Mouse (Mus musculus) thymus, adult 2 months (tissue): ENCODE results near the gene Wdr95. TPM values are rescaled to one million over a fixed set of nuclear protein-coding genes. Genes with fewer than 3 reads are reported as not detected.

Experiments used
- DNase-seq: peaks from one replicate; pipeline ENCODE4 v3.0.0; 2021
- H3K27ac ChIP-seq: fragments of 200-500 bp; 2 replicates; pipeline ENCODE4 v1.5.1; 2012; ENCODE audit warnings: low read length, control low read depth; ENCODE audit not compliant: control insufficient read depth, insufficient read depth
- H3K27me3 ChIP-seq: fragments of 200-500 bp; 2 replicates; pipeline ENCODE4 v1.6.1; 2012; ENCODE audit warnings: mild to moderate bottlenecking, low read length, moderate library complexity, mixed read lengths; ENCODE audit not compliant: control insufficient read depth, insufficient read depth
- H3K36me3 ChIP-seq: fragments of 200-500 bp; 2 replicates; pipeline ENCODE4 v1.6.1; 2012; ENCODE audit warnings: mild to moderate bottlenecking, low read length, moderate library complexity; ENCODE audit not compliant: control insufficient read depth, insufficient read depth
- H3K4me1 ChIP-seq: fragments of 200-500 bp; replicated peaks from 2 replicates; pipeline ENCODE4 v1.6.1; 2012; ENCODE audit warnings: low read length; ENCODE audit not compliant: control insufficient read depth, insufficient read depth
- H3K4me3 ChIP-seq: fragments of 200-500 bp; 2 replicates; pipeline ENCODE4 v1.5.1; 2012; ENCODE audit warnings: mild to moderate bottlenecking, low read length, control low read depth, moderate library complexity; ENCODE audit not compliant: control insufficient read depth, insufficient read depth
- CTCF ChIP-seq: fragments of 200-500 bp; IDR thresholded peaks from 2 replicates; pipeline ENCODE4 v1.5.1; 2012; ENCODE audit warnings: mild to moderate bottlenecking, control low read depth, low read length, moderate library complexity, borderline replicate concordance; ENCODE audit not compliant: control insufficient read depth, poor library complexity, insufficient read depth; ENCODE audit errors: extremely low read depth
- POLR2A ChIP-seq: fragments of 200-500 bp; IDR thresholded peaks from 2 replicates; pipeline ENCODE4 v1.6.1; 2012; ENCODE audit warnings: mild to moderate bottlenecking, low read length, control low read depth, moderate library complexity; ENCODE audit not compliant: control insufficient read depth, poor library complexity, insufficient read depth; ENCODE audit errors: extremely low read depth
- WGBS: fragments of 180-500 bp; shearing (Covaris S2); methylation state at CpG from one replicate; pipeline ENCODE4 v1.1.7; 2018; 5-methylcytosine and 5-hydroxymethylcytosine counted together
- polyA plus RNA-seq: library from polyadenylated mRNA; depleted of rRNA; stranded (reverse); fragments of >200 nt; gene quantifications from 2 replicates; pipeline ENCODE4 v1.2.3, GENCODE M21; 2012

Wdr95 gene
- polyA plus RNA-seq, 1 experiment, result 0.31 TPM

DNA sequence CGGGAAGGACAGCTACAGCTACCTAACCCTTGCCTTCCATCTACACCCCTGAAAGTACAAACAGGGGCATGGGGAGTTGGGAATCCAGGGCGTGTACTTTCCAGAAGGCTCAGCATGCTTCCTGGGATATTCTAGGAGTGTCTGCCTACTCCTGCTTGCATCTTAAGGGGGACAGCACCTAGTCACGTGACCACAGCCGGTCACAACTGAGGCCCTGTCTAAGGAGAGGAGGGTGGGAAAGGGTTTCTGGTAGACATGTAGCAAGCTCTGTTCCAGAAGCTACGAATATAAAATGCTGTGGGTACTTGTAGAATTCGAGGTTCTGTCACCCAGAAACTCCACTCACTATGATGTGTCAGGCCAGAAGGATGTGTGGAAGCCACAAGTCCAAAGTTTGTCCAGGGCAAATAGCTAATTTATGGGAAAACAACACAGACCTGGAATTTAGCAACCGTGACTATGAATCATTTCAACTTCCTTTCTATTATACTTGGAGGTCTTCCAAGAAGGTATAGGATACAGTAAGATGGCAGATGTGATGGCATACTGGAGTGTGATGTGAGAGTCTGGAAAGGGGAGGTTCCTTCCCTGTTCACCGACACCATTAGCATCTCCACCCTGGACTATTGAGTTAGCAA, 78.7 kb downstream of the Wdr95 start:
- Histone ChIP-seq H3K27me3 (no peaks in the 10 kb centered on the region), H3K4me3 (no peak overlapping the region), H3K36me3 (no peaks in the 10 kb centered on the region), H3K27ac (no peak overlapping the region), H3K4me1 (no peaks in the 10 kb centered on the region)
- TF ChIP-seq POLR2A (no peak), CTCF (no peak)
- no peak for DNase-seq
- WGBS, result 86% methylated on average over 8 of the region's 8 CpGs

DNA sequence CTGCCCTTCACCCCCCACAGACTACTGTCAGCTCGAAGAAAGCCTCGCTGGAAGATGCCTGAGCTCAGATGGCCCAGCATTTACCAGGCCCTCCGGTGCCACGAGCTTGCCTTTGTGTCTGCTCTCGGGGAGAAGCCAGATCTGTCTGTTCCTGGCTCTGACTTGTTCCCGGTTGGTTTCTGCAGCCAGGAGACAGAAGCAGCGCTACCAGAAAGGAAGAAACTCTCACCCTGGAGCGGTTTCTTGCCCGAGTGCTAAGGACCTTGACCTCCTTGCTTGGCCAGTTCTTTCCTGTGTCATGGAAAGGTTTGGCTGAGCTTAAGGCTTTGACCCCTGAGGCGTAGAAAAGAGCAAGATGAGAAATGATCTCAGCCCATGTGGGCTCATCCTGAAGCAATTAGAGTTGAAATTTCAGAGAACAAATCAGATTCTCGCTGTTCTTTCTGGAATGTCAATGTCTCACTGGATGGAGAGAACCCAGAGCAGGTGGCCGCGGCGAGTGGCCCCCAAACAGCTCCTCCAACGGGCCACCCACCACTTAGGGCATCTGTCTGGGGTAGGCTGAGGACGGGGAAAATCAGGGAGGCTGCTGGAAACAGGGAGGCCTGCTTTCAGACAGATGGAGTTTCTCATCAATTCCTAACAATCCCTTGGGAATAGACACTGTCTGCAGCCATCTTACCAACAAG, 83.1 kb downstream of the Wdr95 start:
- no peaks in the 10 kb centered on the region for H3K27me3 ChIP-seq
- 90% methylated on average over 16 of the region's 16 CpGs for WGBS
- peaks cover 1% of the 10 kb centered on the region; the same call in 1 of the 2 replicates for H3K36me3 ChIP-seq
- H3K4me3 ChIP-seq, result no peak overlapping the region
- H3K4me1 ChIP-seq, result no peaks in the 10 kb centered on the region
- DNase-seq, result no peak
- TF ChIP-seq POLR2A (no peak), CTCF (no peak)
- H3K27ac ChIP-seq, result no peak overlapping the region

DNA sequence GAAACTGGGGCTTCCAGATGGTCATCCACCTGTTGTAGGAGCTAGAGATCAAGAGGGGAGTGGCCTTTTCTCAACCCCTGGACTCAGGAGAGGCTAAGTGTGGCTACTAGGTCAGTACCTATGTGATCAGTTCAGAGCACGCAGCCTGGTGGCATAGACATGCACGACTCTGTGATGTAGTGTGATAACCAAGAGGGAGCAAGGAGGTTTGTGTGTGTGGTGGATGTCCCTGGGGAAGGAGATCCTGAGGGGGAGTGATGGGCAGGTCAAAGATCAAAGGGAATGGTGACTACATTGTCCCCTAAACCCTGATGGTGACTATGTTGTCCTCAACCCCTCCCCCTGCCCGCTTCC, 83.7 kb downstream of the Wdr95 start:
- WGBS, result 94% methylated on average over 3 of the region's 3 CpGs
- Histone ChIP-seq H3K27ac (no peak overlapping the region), H3K4me3 (no peak overlapping the region), H3K36me3 (peaks cover 7% of the 10 kb centered on the region; the same call in 1 of the 2 replicates), H3K27me3 (no peaks in the 10 kb centered on the region), H3K4me1 (no peaks in the 10 kb centered on the region)
- TF ChIP-seq POLR2A, result no peak
- no peak for TF ChIP-seq CTCF
- DNase-seq, result no peak

DNA sequence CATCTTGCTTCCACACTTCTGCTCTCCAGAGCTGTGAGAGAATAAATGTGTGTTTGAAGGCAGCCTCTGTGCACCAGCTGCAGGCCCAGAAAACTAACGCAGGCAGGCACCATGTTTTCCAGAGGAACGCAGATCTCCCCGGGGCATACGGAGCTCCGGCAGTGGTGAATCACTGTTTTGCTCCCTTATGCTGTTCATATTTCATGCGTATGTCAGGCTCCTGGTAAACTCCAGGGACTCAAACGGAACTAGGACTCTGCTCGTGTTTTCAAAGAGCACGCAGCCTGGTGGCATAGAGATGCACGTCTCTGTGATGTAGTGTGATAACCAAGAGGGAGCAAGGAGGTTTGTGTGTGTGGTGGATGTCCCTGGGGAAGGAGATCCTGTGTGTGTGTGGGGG, 84.3 kb downstream of the Wdr95 start:
- Histone ChIP-seq H3K36me3 (peaks cover 11% of the 10 kb centered on the region), H3K4me1 (no peaks in the 10 kb centered on the region), H3K27me3 (no peaks in the 10 kb centered on the region), H3K27ac (no peak overlapping the region), H3K4me3 (no peak overlapping the region)
- no peak for DNase-seq
- no peak for TF ChIP-seq CTCF
- no peak for TF ChIP-seq POLR2A
- WGBS, result 91% methylated on average over 10 of the region's 10 CpGs

DNA sequence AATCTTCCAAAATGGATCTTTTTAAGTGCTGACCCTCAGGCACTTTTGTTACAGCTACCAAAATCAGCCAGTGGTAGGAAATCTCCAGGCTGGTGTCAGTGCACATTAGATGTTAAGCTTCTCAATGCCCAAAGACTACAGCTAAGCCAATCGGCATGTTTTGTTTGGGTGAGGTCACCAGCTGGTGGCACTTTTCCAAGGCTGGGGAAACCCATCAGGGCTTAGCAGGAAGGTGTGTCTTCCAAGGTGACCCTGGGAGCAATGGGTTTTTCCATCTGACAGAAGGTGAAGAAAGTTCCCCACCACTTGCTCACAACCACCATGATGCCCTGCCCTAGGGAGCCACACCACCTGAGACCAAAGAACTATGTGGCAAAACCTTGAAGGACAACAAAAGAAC, 87.7 kb downstream of the Wdr95 start:
- Histone ChIP-seq H3K4me1 (no peaks in the 10 kb centered on the region), H3K27me3 (no peaks in the 10 kb centered on the region), H3K36me3 (peaks cover 32% of the 10 kb centered on the region), H3K27ac (no peak overlapping the region), H3K4me3 (no peak overlapping the region)
- DNase-seq, result no peak
- TF ChIP-seq CTCF (no peak), POLR2A (no peak)
- 95% methylated on average over 1 of the region's 1 CpGs for WGBS

DNA sequence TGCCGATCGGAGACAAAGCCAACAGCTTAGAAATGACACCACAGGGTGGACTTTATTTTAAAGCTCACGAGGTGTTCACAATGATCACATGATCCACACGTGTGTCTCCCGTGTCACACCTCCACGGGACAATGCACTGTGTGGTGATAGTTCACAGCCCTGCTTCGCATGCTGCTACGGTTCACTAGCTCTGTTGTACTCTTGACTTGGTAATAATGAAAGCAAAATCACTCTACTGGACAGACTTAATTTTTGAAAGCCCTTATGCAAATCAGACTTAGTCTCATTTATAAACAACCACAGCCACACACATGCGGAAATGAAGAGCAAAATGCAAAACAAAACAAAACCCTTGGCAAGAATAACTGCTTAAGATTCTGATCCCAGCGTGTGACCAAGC, 88.3 kb downstream of the Wdr95 start:
- WGBS, result 96% methylated on average over 10 of the region's 10 CpGs
- TF ChIP-seq POLR2A (no peak), CTCF (no peak)
- Histone ChIP-seq H3K4me3 (no peak overlapping the region), H3K27ac (no peak overlapping the region), H3K36me3 (peaks cover 32% of the 10 kb centered on the region), H3K27me3 (no peaks in the 10 kb centered on the region), H3K4me1 (no peaks in the 10 kb centered on the region)
- DNase-seq, result no peak

DNA sequence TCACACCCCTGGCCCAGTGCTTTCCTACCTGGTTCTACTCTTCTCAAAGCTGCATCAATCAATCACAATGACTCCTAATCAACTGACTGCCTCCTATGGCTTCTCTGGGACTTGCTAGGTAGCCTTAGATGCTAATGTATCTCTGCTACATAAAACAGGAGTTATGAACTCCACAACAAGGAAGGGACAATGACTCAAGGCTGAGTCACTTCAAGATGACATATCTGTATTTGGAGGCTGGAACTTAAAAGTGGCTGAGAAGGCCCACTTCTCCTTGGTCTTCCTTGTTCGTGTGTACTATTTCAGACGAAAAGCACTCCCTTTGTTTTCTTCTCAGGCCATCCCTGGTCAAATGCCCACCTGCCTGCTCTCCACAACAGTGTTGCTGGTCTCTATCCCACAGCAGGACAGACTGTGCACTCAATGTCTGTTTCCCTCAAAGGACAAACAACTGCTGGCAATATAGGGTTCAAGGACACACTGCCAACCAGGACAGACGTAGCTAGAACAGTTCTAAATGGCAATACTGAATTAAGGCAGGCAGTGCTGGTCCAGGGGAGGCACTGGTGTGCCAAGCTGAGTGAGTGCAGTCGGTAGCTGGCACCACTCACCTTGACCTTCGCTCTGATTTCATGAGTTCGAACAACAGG, 89.4 kb downstream of the Wdr95 start:
- Histone ChIP-seq H3K27ac (no peak overlapping the region), H3K27me3 (no peaks in the 10 kb centered on the region), H3K4me1 (no peaks in the 10 kb centered on the region), H3K36me3 (peaks cover 41% of the 10 kb centered on the region), H3K4me3 (no peak overlapping the region)
- 95% methylated on average over 6 of the region's 6 CpGs for WGBS
- no peak for DNase-seq
- no peak for TF ChIP-seq CTCF
- no peak for TF ChIP-seq POLR2A
